Mouse (Mus musculus): ENCODE results near the gene Tcam1.

GRCm38 (mm10) chr11:106318406-106319366, 42.2 kb downstream of the Tcam1 start:
- TF ChIP-seq CTCF (IDR thresholded peaks at IDR 0.05; ENCODE audit: extremely low read depth, insufficient read length, insufficient replicate concordance, low read depth, low read length) (no peak), POLR2A (IDR thresholded peaks at IDR 0.05; ENCODE audit: low read depth, low read length) (no peak)

Data from small intestine, adult 2 months (tissue).